Mouse (Mus musculus) lung, embryonic 15.5 days (tissue): ENCODE data around the gene Fam102b. TPM values are rescaled to one million over a fixed set of nuclear protein-coding genes. Genes with fewer than 3 reads are reported as not detected.
A peak's percentile ranks its signal among the peaks of the same experiment; 100 is the strongest.

Source experiments
- ATAC-seq: fragments of 200-750 bp; cut with Nextera tagmentation; 2 replicates; pipeline ENCODE4 v1.8.0; 2017; ENCODE audit warnings: moderate number of reproducible peaks, borderline replicate concordance; ENCODE audit not compliant: low FRiP score, low TSS enrichment; ENCODE audit errors: extremely low read depth
- H3K27ac ChIP-seq: fragments of 300-500 bp; sonication (generic); 2 replicates; pipeline ENCODE4 v1.5.1; 2015; ENCODE audit warnings: moderate library complexity, mild to moderate bottlenecking, inconsistent platforms
- H3K27me3 ChIP-seq: fragments of 300-500 bp; sonication (generic); 2 replicates; pipeline ENCODE4 v1.6.1; 2015; ENCODE audit warnings: inconsistent platforms
- H3K36me3 ChIP-seq: fragments of 300-500 bp; sonication (generic); 2 replicates; pipeline ENCODE4 v1.6.1; 2015; ENCODE audit warnings: inconsistent platforms
- H3K4me1 ChIP-seq: fragments of 300-500 bp; sonication (generic); 2 replicates; pipeline ENCODE4 v1.6.1; 2015; ENCODE audit warnings: inconsistent platforms
- H3K4me2 ChIP-seq: fragments of 300-500 bp; sonication (generic); 2 replicates; pipeline ENCODE4 v1.6.1; 2015; ENCODE audit warnings: inconsistent platforms, mild to moderate bottlenecking, moderate library complexity
- H3K4me3 ChIP-seq: fragments of 300-500 bp; sonication (generic); 2 replicates; pipeline ENCODE4 v1.5.1; 2015; ENCODE audit warnings: mild to moderate bottlenecking, inconsistent platforms
- H3K9ac ChIP-seq: fragments of 300-500 bp; sonication (generic); 2 replicates; pipeline ENCODE4 v1.6.1; 2015; ENCODE audit warnings: inconsistent platforms
- H3K9me3 ChIP-seq: fragments of 300-500 bp; sonication (generic); 2 replicates; pipeline ENCODE4 v1.6.1; 2016; ENCODE audit warnings: inconsistent platforms
- WGBS: fragments of 180-500 bp; shearing (Covaris S2); methylation state at CpG from one replicate; pipeline ENCODE4 v1.1.7; 2015; 5-methylcytosine and 5-hydroxymethylcytosine counted together
- polyA plus RNA-seq: library from polyadenylated mRNA; unstranded; fragments of >200 nt; fragmentation: Nextera tagmentation; extraction: Ambion mirVana; gene quantifications from 2 replicates; pipeline ENCODE4 v1.2.1, GENCODE M21; 2015

Fam102b gene
- polyA plus RNA-seq, result 11.2 and 11.6 TPM in 2 replicates

GRCm38 (mm10) chr3:109027515-109027987, at the start of gene Fam102b:
TSS of gene Fam102b (minus strand) at chr3:109027607.
- Histone ChIP-seq H3K4me2 (peak within 1 kb of the TSS; percentile 86), H3K9ac (peak within 1 kb of the TSS; percentile 71), H3K36me3 (no peaks in the 10 kb centered on the region), H3K27me3 (no peaks in the 10 kb centered on the region), H3K9me3 (no peaks in the 10 kb centered on the region), H3K27ac (peak within 1 kb of the TSS; percentile 89), H3K4me1 (peaks cover 31% of the 10 kb centered on the region), H3K4me3 (peak within 1 kb of the TSS; percentile 59)
- WGBS, result under 1% methylated on average over 38 of the region's 54 CpGs
- ATAC-seq, result peak; percentile 88

- Histone ChIP-seq H3K9me3 (no peaks in the 10 kb centered on the region), H3K27me3 (no peaks in the 10 kb centered on the region), H3K9ac (no peak overlapping the region), H3K4me2 (no peak overlapping the region), H3K27ac (no peak overlapping the region), H3K4me3 (no peak overlapping the region), H3K4me1 (no peaks in the 10 kb centered on the region), H3K36me3 (no peaks in the 10 kb centered on the region)
- ATAC-seq, result no peak
- under 1% methylated on average over 6 of the region's 6 CpGs for WGBS
These were observed 35.6 kb upstream of the Fam102b start for GRCm38 (mm10) chr3:109062989-109063388.

GRCm38 (mm10) chr3:109062391-109062790, 35.0 kb upstream of the Fam102b start:
- Histone ChIP-seq H3K27me3 (no peaks in the 10 kb centered on the region), H3K4me1 (no peaks in the 10 kb centered on the region), H3K4me2 (no peak overlapping the region), H3K27ac (no peak overlapping the region), H3K9ac (no peak overlapping the region), H3K4me3 (no peak overlapping the region), H3K9me3 (no peaks in the 10 kb centered on the region), H3K36me3 (no peaks in the 10 kb centered on the region)
- WGBS, result 57% methylated on average over 7 of the region's 7 CpGs
- no peak for ATAC-seq

GRCm38 (mm10) chr3:109059903-109060302, 32.5 kb upstream of the Fam102b start:
- H3K4me3 ChIP-seq, result no peak overlapping the region
- H3K4me1 ChIP-seq, result no peaks in the 10 kb centered on the region
- no peak overlapping the region for H3K27ac ChIP-seq
- whole genome bisulfite sequencing, result 59% methylated on average over 8 of the region's 8 CpGs
- no peak for ATAC-seq
- no peaks in the 10 kb centered on the region for H3K36me3 ChIP-seq
- no peaks in the 10 kb centered on the region for H3K27me3 ChIP-seq
- no peak overlapping the region for H3K4me2 ChIP-seq
- no peak overlapping the region for H3K9ac ChIP-seq
- H3K9me3 ChIP-seq, result no peaks in the 10 kb centered on the region

- Histone ChIP-seq H3K9ac (no peak overlapping the region), H3K27ac (no peak overlapping the region), H3K4me3 (no peak overlapping the region), H3K4me2 (no peak overlapping the region), H3K36me3 (no peaks in the 10 kb centered on the region), H3K9me3 (no peaks in the 10 kb centered on the region), H3K27me3 (no peaks in the 10 kb centered on the region), H3K4me1 (peaks cover 17% of the 10 kb centered on the region; the same call in 1 of the 2 replicates)
- 61% methylated on average over 6 of the region's 6 CpGs for WGBS
- ATAC-seq, result no peak
These were observed 24.5 kb upstream of the Fam102b start for GRCm38 (mm10) chr3:109051946-109052331.

GRCm38 (mm10) chr3:109051056-109051945, 23.9 kb upstream of the Fam102b start:
- ATAC-seq, result no peak; the same call in 1 of the 2 replicates
- H3K27ac ChIP-seq, result no peak overlapping the region

GRCm38 (mm10) chr3:109047707-109048283, 20.4 kb upstream of the Fam102b start:
- WGBS, result 27% methylated on average over 6 of the region's 6 CpGs
- no peak overlapping the region for H3K27ac ChIP-seq

More at GRCm38 (mm10) chr3:109051056-109051945, 23.9 kb upstream of the Fam102b start:
- peaks cover 17% of the 10 kb centered on the region; the same call in 1 of the 2 replicates for H3K4me1 ChIP-seq
- H3K9me3 ChIP-seq, result no peaks in the 10 kb centered on the region
- H3K4me2 ChIP-seq, result no peak overlapping the region
- no peak overlapping the region for H3K4me3 ChIP-seq
- H3K36me3 ChIP-seq, result no peaks in the 10 kb centered on the region
- no peaks in the 10 kb centered on the region for H3K27me3 ChIP-seq
- 18% methylated on average over 11 of the region's 11 CpGs for WGBS
- no peak overlapping the region for H3K9ac ChIP-seq

GRCm38 (mm10) chr3:109046428-109046827, 19.0 kb upstream of the Fam102b start:
- H3K36me3 ChIP-seq, result no peaks in the 10 kb centered on the region
- H3K4me2 ChIP-seq, result no peak overlapping the region
- H3K4me3 ChIP-seq, result no peak overlapping the region
- H3K4me1 ChIP-seq, result peaks cover 14% of the 10 kb centered on the region; the same call in 1 of the 2 replicates
- WGBS, result 80% methylated on average over 3 of the region's 3 CpGs
- no peak for ATAC-seq
- H3K27ac ChIP-seq, result no peak overlapping the region
- no peaks in the 10 kb centered on the region for H3K9me3 ChIP-seq
- no peak overlapping the region for H3K9ac ChIP-seq
- H3K27me3 ChIP-seq, result no peaks in the 10 kb centered on the region

More at GRCm38 (mm10) chr3:109047707-109048283, 20.4 kb upstream of the Fam102b start:
- peaks cover 17% of the 10 kb centered on the region; the same call in 1 of the 2 replicates for H3K4me1 ChIP-seq
- no peak overlapping the region for H3K9ac ChIP-seq
- H3K36me3 ChIP-seq, result no peaks in the 10 kb centered on the region
- H3K27me3 ChIP-seq, result no peaks in the 10 kb centered on the region
- 0 out of 2 replicates have a peak overlapping the region, but pooled peaks have one; percentile 6 for H3K4me2 ChIP-seq
- H3K9me3 ChIP-seq, result no peaks in the 10 kb centered on the region
- ATAC-seq, result peak; percentile 27; the same call in 1 of the 2 replicates
- no peak overlapping the region for H3K4me3 ChIP-seq

- no peak overlapping the region for H3K4me3 ChIP-seq
- H3K4me1 ChIP-seq, result peaks cover 8% of the 10 kb centered on the region; the same call in 1 of the 2 replicates
- no peak overlapping the region for H3K9ac ChIP-seq
- ATAC-seq, result no peak
- no peak overlapping the region for H3K27ac ChIP-seq
- H3K27me3 ChIP-seq, result no peaks in the 10 kb centered on the region
- 76% methylated on average over 7 of the region's 7 CpGs for WGBS
- H3K36me3 ChIP-seq, result no peaks in the 10 kb centered on the region
- no peaks in the 10 kb centered on the region for H3K9me3 ChIP-seq
- H3K4me2 ChIP-seq, result no peak overlapping the region
These were observed 16.0 kb upstream of the Fam102b start for GRCm38 (mm10) chr3:109043395-109043794.

- Histone ChIP-seq H3K27me3 (no peaks in the 10 kb centered on the region), H3K9ac (no peak overlapping the region), H3K36me3 (no peaks in the 10 kb centered on the region), H3K4me3 (no peak overlapping the region), H3K27ac (no peak overlapping the region), H3K4me1 (no peaks in the 10 kb centered on the region), H3K9me3 (no peaks in the 10 kb centered on the region), H3K4me2 (no peak overlapping the region)
- WGBS, result 74% methylated on average over 4 of the region's 4 CpGs
- ATAC-seq, result no peak
These were observed 13.5 kb upstream of the Fam102b start for GRCm38 (mm10) chr3:109040908-109041307.

GRCm38 (mm10) chr3:109034411-109034810, 7.0 kb upstream of the Fam102b start:
- 50% methylated on average over 1 of the region's 1 CpGs for WGBS
- no peak overlapping the region for H3K9ac ChIP-seq
- no peak overlapping the region for H3K4me2 ChIP-seq
- no peak overlapping the region for H3K4me3 ChIP-seq
- H3K36me3 ChIP-seq, result no peaks in the 10 kb centered on the region
- H3K27ac ChIP-seq, result no peak overlapping the region
- H3K27me3 ChIP-seq, result no peaks in the 10 kb centered on the region
- no peaks in the 10 kb centered on the region for H3K9me3 ChIP-seq
- peaks cover 16% of the 10 kb centered on the region; the same call in 1 of the 2 replicates for H3K4me1 ChIP-seq
- ATAC-seq, result no peak

- WGBS, result 41% methylated on average over 2 of the region's 2 CpGs
- H3K9me3 ChIP-seq, result no peaks in the 10 kb centered on the region
- no peak overlapping the region for H3K27ac ChIP-seq
- H3K36me3 ChIP-seq, result no peaks in the 10 kb centered on the region
- H3K4me2 ChIP-seq, result no peak overlapping the region
- no peak overlapping the region for H3K4me3 ChIP-seq
- H3K4me1 ChIP-seq, result peaks cover 19% of the 10 kb centered on the region; the same call in 1 of the 2 replicates
- no peaks in the 10 kb centered on the region for H3K27me3 ChIP-seq
- no peak overlapping the region for H3K9ac ChIP-seq
- no peak for ATAC-seq
These were observed 4.9 kb upstream of the Fam102b start for GRCm38 (mm10) chr3:109032306-109032705.
